Mouse (Mus musculus) hindlimb bud, embryonic 11.5 days (tissue): ENCODE measurements around the gene Olfr884.

Experiments used
- DNase-seq: peaks from one replicate; pipeline ENCODE4 v3.0.0-alpha.2; 2012; ENCODE audit warnings: low read depth, low spot score; ENCODE audit errors: extremely low spot score

Gene Olfr884

GRCm38 (mm10) chr9:38046255-38046654 lies at the start of gene Olfr884:
Gene Olfr884, plus strand, starts transcription at chr9:38046555.
- no peak for DNase-seq

- no peak for DNase-seq
These were observed 47.7 kb upstream of the Olfr884 start for GRCm38 (mm10) chr9:37998581-37999204.

- no peak for DNase-seq
These were observed 46.3 kb upstream of the Olfr884 start for GRCm38 (mm10) chr9:38000021-38000420.

GRCm38 (mm10) chr9:38025508-38025907 lies 20.8 kb upstream of the Olfr884 start, which contains the start of gene Olfr883:
Gene Olfr883, plus strand, starts transcription at chr9:38025808.
- DNase-seq: no peak

- DNase-seq: no peak
These were observed 14.7 kb downstream of the Olfr884 start, which contains the start of gene Olfr885 for GRCm38 (mm10) chr9:38061022-38061421. Gene Olfr885, plus strand, starts transcription at chr9:38061322.

GRCm38 (mm10) chr9:38083772-38084171 lies 37.4 kb downstream of the Olfr884 start, which contains the start of gene Olfr887:
Gene Olfr887, plus strand, starts transcription at chr9:38084072.
- no peak for DNase-seq
